Mouse (Mus musculus) thymus, postnatal 36 days (tissue): ENCODE data around the gene Mknk2.

Experiments
- DNase-seq, 2 experiments: peaks; one replicate each; pipeline ENCODE4 v3.0.0; 2022; ENCODE audit warnings: mixed read lengths in 2 of 2

The Mknk2 gene

DNA sequence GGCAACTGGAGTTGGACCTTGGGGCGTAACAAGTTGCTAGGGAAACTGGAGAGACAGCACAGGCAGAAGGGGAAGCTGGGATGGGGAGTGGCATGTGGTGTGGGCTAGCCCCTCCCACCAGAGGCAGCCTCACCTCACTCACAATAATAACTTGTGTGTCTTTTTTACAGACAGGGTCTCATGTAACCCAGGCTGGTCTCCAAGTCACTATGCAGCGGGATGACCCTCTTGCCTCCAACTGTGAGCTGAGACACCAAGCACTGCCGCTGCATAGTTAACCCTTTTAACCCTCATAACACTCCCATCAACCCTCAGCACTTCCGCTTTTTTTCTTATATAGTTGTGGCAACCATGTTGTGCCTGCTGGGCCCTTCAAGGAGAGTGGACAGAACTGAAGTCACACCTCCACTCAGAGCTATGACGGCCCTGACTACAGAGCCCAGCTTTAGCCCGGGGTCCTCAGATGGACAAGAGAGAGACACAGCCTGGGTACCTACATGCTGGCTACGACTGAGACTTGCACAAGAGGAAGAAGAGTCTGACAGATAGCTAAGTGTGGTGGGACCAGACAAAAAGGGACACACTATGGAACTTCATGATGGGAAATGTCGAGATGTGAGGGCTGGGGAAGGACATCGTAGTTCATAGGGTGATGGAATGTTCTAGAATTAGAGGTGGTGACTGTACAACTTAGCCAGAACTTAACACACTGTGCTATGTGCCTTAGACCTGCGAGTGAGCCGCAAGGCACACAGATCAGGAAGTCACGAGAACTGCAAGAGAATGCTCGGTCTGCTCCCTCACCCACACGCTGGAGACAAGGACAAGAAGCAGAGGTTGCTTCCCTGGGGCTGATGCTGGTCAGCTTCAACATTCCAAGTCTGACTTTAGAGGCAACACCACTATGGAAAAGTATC lies 14.6 kb upstream of the Mknk2 start:
- DNase-seq, result peak; percentile 55 to 58

DNA sequence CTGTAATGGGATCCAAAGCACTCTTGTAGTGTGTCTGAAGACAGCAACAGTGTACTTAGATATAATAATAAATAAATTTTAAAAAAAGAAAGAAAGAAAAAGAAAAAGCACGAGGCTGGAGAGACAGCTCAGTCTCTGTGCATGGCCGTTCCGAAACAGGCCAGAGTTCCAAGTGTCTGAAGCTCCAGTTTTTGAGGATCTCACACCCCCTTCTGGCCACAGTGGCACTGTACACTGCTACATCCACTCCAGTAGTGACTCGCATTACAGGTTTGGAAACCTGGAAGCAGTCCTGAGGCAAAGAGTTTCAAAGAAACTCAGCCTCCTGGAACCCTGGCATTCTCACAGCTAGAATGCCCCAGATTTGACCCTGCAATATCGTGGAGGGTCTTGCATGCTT lies 9.9 kb upstream of the Mknk2 start:
- peak; percentile 67 to 72 for DNase-seq

DNA sequence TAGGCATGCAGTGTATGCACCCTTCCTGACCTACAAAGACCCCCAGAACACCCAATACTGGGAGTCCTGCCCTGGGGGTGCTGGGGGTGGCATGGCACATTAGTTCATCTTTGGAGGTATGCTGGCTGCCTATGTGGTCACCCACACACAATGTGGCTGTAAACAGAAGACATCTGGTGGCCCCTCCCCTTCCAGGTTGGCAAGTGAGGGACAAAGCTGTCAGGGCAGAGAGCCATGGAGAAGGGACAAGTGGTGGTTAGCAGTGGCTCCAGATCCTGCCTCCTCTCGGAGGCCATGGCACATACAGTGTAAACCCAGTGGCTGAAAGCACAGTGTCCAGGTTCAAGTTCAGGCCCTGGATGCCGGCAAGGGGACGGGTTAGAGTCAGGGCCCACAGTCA lies 8.7 kb upstream of the Mknk2 start:
- DNase-seq, result no peak

DNA sequence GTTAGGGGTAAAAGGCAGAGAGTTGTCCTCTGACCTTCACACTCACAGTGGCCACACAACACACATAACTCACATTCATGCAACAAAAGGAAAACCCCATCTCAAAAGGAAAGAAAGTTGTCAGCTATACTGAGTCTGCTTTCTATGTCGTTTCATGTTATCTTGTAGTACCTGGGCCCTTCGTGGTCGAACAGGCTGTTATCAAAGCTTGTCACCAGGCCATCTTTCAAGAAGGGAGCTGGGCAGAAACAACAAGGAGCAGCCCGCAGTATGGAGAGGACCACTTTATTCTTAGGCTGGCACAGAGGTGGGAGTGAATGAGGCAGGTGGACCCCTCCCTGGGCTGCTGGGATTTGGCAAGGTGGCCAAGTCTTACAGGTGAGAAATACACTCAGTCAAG lies 7.1 kb upstream of the Mknk2 start:
- DNase-seq, result no peak

DNA sequence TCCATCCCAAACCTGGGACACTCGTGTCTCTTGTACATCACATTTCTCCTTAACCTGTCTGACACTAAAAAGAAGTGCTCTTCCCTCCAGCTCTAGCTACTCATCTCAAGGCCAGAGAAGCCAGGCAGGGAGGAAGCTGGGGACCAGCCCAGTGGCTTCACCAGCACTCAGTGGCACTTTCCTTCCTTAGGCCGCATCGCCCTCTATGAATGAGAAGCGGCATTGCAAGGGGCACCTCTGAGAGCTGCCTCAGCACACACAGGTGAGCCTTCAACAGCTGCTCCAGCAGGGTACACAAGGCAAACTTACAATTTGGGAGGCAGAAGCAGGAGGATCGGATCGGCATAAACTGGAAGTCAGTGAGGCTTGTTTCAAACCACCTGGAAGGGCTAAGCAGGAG lies 6.3 kb upstream of the Mknk2 start:
- peak; percentile 84 for DNase-seq

DNA sequence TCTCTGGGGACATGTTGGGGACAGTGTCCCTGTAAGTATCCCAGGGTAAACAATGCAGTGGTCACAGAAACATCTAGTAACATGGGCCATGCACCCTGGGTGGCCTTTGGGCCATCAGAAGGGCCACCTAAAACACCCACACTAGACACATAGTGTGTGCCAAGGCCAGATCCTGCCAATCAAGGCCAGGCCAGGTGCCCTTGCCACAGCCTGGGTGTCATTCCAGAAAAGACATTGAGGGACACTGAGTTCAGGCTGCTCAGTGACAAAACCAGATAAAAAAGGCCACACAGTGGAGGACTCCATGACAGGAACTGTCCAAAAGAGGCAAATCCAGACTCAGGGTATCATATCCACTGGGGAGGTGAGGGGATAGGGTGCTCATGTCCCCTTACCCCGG lies 5.7 kb upstream of the Mknk2 start:
- no peak for DNase-seq

DNA sequence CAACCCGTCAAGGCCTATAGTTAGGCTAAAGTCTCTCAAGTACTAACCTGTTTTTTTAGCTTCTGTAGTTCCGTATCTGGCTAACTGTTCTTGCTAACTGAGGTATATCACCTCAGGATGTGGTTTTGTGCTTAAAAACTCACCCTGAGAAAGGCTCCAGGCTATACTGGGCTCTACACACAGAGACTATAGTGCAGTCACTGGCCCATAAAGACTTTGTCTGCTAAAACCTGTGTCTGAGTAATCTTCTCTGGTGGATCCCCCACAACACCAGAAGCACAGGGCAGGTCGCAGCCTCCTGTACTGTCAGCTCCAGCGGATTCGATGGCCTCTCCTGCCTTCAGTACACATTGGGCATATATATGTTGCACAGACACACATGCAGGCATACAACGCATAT lies 4.1 kb upstream of the Mknk2 start:
- peak; percentile 37 to 43 for DNase-seq

DNA sequence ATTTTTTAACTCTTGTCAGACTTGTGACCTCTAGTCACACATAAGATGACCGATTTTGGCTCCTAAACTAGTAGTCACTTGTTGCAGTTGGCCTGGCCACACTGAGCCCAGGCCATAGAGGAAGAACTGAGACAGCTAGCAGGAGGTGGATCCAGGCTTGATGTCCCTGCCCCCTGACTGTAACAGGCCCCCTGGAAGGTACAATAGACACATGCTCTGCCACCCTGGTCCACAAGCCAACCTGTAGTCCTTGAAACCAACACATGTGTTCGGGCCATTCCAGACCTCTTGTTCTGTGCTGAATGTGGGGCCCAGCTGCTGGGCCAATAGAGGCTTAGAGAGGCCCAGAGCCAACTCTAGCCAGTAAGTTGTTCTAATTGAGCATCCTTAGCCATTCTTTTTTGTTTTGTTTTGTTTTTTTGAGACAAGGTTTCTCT lies 2.4 kb upstream of the Mknk2 start:
- DNase-seq, result no peak

DNA sequence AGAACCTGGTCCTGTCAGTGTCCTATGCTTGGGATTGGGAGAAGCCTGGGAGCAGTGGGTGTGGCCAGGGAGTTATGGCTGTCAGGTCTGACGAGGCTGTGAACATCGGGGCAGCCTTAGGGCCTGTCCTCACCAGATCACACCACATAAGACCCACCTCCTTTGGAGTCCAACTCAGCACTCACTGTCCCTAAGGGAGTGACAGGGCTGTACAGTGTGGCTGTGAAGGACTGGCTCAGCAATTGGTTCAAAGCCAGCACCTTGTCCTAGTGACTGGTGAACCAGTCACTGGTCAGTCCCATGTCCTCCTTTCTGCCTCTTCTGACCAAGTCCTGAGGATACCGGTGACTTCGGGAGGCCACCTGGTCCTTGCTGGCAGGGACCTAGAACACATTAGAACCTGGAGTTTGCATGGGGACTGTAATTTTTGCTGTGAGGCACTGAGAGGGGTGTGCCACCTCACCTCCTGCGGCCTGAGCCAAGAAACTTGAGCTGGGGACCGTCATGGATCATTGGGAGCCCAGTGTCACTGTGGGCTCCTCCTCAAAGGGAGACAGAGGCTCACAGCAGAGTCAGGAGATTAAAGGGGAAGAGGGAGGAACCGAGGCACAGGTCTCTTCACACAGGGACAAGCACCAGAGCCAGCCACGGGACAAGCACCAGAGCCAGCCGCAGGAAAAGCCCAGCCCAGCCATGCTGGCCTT lies 1.8 kb upstream of the Mknk2 start:
- peak in 1 of 2 experiments; percentile 45 for DNase-seq

DNA sequence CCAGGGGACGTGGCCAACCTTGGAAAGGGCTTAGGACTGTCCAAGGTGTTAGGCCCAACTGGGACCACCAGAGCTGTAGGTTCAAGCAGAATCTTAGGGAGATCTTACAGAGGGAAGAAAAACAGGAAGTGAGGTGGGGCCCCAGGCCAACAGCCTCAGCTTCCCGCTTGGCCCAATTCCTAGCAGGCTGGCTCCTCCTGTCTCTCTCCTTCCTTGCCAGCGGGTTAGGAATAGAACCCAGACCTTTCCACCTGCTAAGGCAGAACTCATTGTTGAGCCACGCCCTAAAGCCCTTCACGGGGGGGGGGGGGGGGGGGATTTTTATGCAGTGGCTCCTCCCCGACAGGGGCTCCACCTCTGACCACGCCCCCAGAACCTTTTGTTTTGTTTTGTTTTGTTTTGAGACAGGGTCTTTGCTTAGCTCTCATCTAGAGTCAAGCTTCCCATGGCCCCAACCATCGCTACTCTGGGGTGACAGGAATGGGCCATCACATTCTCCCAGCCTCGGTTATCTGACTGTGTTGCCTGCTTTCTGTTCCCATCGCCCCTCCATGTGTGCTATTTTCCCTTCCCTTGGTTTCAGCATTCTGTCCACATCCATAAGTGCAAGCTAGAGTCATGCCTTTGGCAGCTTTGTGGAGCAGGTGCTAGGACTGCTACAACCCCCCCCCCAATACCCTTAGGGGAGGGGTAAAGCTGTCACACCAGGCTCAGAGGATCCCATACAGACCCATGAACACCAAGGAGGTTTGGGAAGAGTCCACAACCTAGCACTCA lies 877 bp upstream of the Mknk2 start:
- peak in 1 of 2 experiments; percentile 46 for DNase-seq

DNA sequence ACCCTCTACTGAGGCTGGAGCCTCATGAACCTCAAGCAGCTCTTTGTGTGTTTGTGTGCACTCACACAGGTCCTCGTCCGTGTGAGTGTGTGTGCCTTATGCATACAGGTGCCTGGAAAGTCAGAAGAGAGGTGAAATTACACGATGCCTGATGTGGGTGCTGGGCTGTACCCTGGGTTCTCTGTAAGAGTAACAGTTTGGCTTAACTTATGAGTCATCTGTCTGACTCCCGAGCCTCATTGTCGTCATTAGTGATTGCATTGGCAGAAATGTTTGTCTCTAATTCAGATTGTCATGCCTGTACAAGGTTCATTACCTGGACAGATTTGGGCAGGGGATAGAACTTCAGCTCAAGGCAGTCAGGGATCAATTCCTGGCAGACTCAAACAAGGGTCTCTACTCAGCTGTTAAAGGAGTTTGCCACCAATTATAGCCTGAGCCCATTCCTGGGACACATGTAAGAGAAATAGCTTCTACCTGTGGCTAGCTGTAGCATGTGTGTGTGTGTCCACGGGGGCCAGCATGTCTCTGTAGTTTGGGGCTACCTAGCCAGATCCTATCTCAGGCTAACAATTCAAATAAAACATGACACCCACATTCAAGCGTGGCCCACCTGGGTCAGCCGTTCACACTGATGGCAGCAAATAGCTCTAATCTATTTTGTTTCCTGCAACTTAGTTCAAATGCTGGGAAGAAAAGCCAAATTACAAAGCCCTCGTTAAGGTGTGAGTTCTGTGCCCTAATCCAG lies 610 bp downstream of the Mknk2 start:
- peak in 1 of 2 experiments; percentile 29 for DNase-seq

DNA sequence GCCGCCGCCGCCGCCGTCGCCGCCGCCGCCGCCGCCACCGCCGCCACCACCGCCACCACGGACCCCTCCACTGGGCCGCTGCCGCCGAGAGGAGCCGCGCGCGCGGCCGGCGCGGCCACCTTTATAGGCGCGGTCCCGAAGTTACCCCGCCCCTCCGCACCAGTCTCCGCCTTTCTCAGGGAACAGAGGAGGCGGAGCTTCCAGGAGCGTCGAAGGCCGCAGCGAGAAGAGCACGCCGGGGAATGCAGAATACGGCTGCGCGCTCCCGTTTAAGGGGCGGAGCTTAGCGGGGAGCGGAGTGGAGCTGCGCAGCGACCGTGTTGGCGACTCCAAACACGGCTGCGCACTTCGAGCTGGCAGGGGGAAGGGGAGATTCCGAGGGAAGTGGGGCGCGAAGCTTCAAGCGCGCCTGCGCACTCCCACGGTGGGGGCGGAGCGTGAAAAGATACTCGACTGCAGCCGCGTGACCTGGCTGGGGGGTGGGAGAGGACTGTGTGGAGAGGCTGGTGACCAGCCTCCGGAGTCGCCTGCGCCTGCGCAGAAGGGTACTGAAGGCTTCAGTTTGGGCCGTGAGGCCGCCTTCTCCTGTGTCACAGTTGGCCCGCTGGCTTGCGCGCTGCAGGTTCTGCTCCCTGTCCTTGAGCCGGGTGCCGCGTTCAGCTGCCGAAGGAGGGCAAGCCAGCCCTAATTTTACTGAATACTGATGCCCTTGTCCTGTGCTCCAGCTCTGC lies 1.5 kb downstream of the Mknk2 start:
- peak; percentile 99 to 100 for DNase-seq

DNA sequence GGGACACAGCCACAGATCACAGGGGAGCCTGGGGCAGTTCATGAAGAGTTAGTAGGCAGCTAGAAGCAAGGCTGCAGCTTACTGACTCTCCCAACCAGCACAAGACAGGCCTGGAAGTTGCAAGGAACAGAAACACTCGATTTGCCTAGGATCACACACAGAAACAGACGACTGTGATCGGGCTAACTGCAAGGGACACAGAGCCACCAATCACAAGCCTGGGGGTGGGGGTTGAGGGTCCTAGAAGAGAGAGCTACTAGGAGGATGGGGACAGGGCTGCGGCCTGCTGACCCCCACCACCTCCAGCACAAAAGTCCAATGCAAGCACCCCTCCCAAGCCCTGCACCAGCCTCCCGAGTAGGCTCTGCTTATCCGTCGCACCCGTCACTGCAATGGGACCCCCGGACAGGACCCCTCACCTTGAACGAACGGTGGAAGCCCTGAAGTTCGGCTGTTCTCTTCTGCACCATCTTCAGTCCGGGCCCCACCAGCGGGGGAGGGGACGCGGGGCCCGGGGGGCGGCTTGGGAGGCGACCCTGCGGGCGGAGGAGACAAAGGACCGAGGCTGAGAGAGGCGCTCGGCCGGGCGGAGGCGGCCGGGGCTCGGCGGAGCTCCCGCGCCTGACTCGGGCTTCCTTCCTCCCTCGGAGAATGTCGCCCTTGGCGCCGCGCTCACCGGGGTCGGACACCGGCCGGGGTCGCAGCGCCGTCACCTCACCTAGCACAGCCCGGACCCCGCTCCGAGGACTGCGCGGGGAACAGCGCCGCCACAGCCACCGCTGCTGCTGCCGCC lies 2.3 kb downstream of the Mknk2 start:
- no peak for DNase-seq

DNA sequence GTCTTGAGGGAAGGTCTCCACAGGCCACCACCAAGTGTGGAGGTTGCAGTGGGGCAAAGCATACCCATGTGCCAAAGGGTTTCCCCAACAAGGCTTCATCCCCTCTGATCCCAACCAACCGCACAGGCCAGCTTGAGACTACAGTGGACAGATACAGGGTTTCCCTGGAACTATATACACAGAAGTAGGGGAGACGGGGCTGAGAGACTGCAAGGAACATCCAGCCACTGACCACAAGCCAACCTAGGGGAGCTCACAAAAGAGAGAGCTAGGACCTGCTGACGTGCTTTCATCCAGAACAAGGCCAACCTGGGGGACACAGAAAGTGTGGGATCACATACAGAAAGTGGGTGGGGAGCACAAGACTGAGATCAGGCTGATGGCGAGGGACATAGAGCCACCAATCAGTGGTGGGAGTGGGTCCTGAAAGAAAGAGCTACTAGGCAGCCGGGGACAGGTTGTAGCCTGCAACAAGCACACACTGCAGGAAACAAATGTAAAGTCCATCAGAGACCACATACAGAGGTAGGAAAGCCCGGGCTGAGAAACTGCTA lies 3.0 kb downstream of the Mknk2 start:
- no peak for DNase-seq

DNA sequence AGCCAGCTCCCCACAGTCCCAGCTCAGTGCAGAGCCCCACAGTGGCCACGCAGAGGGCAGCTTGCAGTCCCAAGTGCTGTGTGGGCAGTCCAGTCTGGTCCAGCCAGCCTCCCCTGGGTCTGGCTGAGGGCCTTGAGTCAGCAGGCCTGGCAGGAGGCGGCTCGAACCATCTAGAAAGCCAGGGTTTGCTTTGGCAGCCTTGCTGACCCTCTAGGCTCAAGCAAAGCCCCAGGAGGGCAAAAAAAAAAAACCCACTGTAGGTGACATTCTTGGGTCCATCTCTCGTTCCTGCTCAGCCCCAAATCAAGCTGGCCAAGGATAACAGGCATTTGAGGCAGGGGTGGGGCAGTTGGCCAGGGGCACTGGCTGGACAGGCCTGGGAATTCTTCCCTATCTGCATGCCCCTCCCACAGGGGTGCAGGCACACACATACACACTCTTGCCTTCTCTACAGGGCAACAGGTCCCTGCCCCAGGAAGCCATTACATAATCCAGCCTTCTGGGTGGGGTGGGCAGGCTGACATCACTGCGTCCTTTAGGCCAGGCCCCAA lies 3.7 kb downstream of the Mknk2 start:
- peak in 1 of 2 experiments; percentile 34 for DNase-seq

DNA sequence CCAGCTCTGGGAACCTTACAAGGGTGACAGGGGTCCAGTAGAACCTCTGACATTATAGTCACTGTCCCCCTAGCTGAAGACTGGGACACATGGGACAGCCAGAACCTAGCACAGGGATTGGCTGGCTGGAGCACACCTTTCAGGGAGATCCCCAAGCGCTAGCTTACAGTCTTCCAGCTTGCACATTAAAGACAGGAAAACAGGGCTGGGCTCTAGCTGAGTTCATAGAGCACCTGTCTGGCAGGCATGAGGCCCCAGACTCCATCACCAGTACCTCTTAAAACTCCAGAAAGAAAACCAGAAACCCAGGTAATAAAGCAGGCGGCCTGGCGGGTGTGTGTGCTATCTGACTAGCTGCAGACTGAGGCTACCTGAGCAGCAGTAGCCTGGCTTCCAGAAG lies 4.2 kb downstream of the Mknk2 start:
- DNase-seq, result no peak

DNA sequence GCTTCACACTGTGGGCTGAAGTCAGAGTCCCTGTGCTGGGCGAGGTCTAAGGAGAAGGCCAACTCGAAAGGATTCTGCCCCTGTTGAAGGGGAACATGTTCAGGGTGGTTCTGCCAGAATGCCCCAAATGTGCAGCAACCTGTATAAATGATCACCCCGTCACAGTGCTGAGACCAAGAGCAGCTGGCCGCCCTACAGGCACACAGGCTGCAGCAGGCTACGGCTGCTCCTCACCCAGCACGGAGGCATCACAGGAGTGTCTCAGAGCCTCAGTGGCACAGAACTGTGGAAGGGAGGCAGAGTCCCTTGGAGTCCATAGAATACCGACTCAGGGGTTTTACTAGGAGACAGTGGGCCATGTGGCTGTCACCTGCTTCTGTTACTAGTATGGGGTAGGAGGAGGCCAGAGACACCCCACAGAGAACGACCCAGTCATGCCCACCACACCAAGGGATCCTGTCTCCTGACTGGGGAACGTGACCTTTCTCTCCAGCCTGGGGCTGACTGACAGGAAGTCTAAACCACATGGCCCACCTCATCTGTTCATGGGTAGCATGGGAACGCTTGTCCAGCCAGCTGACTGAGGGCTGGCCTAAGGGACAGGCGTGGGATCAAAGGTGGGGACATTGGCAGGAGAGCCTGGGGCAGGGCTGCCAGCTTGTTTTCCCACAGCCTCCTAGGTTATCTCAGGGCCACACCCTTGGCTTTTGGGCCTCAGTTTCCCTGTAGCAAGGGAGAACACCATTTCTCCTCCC lies 5.8 kb downstream of the Mknk2 start:
- peak in 1 of 2 experiments; percentile 28 for DNase-seq

DNA sequence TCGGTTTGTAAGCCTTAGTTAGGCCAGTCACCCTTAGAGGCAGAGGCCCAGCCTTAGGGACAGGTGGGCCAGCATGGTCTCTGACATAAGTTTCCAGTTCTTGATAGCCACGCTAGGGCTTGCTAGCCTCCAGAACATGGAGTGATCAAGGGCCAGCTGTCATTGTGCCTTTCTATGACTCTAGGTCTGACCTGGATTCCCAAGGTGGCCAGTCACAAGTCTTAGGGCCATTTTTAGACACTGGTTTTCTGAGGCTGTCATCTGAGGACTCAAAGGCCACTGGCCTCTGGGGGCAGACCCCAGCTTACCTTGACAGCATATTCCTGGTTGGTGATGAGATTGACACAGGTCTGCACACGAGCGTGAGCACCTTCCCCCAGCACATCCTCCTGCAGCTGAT lies 6.7 kb downstream of the Mknk2 start:
- no peak for DNase-seq

DNA sequence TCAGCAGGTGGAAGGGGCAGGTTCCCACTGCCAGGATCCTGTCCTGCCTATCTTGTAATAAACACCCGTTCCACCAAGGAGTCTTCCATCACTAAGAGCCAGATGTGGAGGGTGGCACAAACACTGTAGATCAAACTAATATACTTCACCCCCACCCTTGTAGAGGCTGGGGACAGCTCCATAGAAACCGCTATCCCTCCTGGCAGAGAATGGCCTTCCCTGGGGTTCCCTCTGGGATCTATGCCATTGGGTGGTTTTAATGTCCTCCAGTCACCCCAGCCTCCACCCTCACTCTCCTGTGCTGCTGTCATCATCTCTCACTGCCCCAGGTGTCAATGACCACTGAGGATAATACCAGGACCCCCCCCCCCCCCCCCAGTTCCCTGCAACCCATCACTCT lies 7.4 kb downstream of the Mknk2 start:
- no peak for DNase-seq
